Mouse (Mus musculus) hindbrain, embryonic 11.5 days (tissue): Measurements from ENCODE around the gene Trp53tg5. TPM values are rescaled to one million over a fixed set of nuclear protein-coding genes. Genes with fewer than 3 reads are reported as not detected.

ENCODE experiments used
- ATAC-seq: fragments of 200-750 bp; cut with Nextera tagmentation; 2 replicates; pipeline ENCODE4 v1.8.0; 2017; ENCODE audit warnings: mild to moderate bottlenecking, moderate TSS enrichment, moderate library complexity; ENCODE audit not compliant: low FRiP score
- DNase-seq: peaks from one replicate; pipeline ENCODE4 v3.0.0-alpha.2; 2015; ENCODE audit warnings: low spot score
- H3K27ac ChIP-seq: fragments of 300-500 bp; sonication (generic); 2 replicates; pipeline ENCODE4 v1.5.1; 2014; ENCODE audit warnings: mild to moderate bottlenecking, low read depth, low read length
- H3K27me3 ChIP-seq: fragments of 300-500 bp; sonication (generic); 2 replicates; pipeline ENCODE4 v1.6.1; 2014; ENCODE audit warnings: mild to moderate bottlenecking, low read length, moderate library complexity, mixed read lengths; ENCODE audit not compliant: control insufficient read depth, insufficient read depth
- H3K36me3 ChIP-seq: fragments of 300-500 bp; sonication (generic); 2 replicates; pipeline ENCODE4 v1.6.1; 2014; ENCODE audit warnings: mild to moderate bottlenecking, low read length, moderate library complexity, mixed read lengths; ENCODE audit not compliant: control insufficient read depth, insufficient read depth
- H3K4me1 ChIP-seq: fragments of 300-500 bp; sonication (generic); replicated peaks from 2 replicates; pipeline ENCODE4 v1.6.1; 2014; ENCODE audit warnings: low read length, mixed read lengths; ENCODE audit not compliant: control insufficient read depth, insufficient read depth
- H3K4me2 ChIP-seq: fragments of 300-500 bp; sonication (generic); replicated peaks from 2 replicates; pipeline ENCODE4 v1.6.1; 2014; ENCODE audit warnings: mild to moderate bottlenecking, low read depth, low read length
- H3K4me3 ChIP-seq: fragments of 300-500 bp; sonication (generic); 2 replicates; pipeline ENCODE4 v1.5.1; 2014; ENCODE audit warnings: low read depth, low read length
- H3K9ac ChIP-seq: fragments of 300-500 bp; sonication (generic); 2 replicates; pipeline ENCODE4 v1.6.1; 2014; ENCODE audit warnings: low read depth, low read length
- H3K9me3 ChIP-seq: fragments of 300-500 bp; sonication (generic); 2 replicates; pipeline ENCODE4 v1.6.1; 2016; ENCODE audit warnings: low read length; ENCODE audit not compliant: control insufficient read depth
- WGBS: fragments of 180-500 bp; shearing (Covaris S2); extraction: QIAGEN DNeasy Blood & Tissue Kit; methylation state at CpG from one replicate; pipeline ENCODE4 v1.1.7; 2014; 5-methylcytosine and 5-hydroxymethylcytosine counted together
- polyA plus RNA-seq: library from polyadenylated mRNA; unstranded; fragments of >200 nt; fragmentation: Nextera tagmentation; extraction: Ambion mirVana; gene quantifications from 2 replicates; pipeline ENCODE4 v1.2.1, GENCODE M21; 2014

The Trp53tg5 gene
- polyA plus RNA-seq, 1 experiment from 2014 or later, result not detected

DNA sequence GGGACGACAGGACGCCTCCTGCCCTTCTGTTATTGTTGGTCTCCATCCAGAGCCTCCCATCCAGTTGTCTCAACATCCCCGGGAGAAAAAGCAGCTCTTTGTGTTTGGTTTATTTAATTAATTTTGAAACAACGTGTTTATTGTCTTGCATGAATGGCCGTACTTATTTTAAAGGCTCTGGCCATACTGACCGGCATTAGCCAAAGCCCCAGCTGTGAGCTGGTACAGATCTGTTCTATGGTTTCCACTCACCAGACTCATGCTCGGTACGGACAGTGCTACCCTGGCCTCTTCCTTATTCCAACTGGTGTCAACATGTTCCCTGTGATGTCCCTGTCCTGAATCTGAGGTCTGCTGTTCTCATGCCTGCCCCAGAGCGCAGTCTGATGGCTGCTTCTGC is 42.4 kb upstream of the Trp53tg5 start:
- ATAC-seq, result no peak
- DNase-seq, result no peak
- Histone ChIP-seq H3K4me2 (no peak overlapping the region), H3K9ac (no peak overlapping the region), H3K27me3 (no peaks in the 10 kb centered on the region), H3K9me3 (no peaks in the 10 kb centered on the region), H3K4me3 (no peak overlapping the region), H3K27ac (no peak overlapping the region), H3K4me1 (no peaks in the 10 kb centered on the region), H3K36me3 (no peaks in the 10 kb centered on the region)
- WGBS, result 78% methylated on average over 9 of the region's 9 CpGs

GRCm38 (mm10) chr2:164514916-164515315 is 41.4 kb upstream of the Trp53tg5 start:
- ATAC-seq, result no peak
- H3K36me3 ChIP-seq, result no peaks in the 10 kb centered on the region
- 83% methylated on average over 3 of the region's 3 CpGs for WGBS

GRCm38 (mm10) chr2:164513389-164513788 is 39.9 kb upstream of the Trp53tg5 start:
- no peak overlapping the region for H3K9ac ChIP-seq
- H3K9me3 ChIP-seq, result no peaks in the 10 kb centered on the region
- ATAC-seq (no peak), DNase-seq (no peak)
- H3K4me1 ChIP-seq, result no peaks in the 10 kb centered on the region
- 76% methylated on average over 8 of the region's 8 CpGs for WGBS
- H3K27ac ChIP-seq, result no peak overlapping the region
- H3K4me3 ChIP-seq, result no peak overlapping the region
- H3K36me3 ChIP-seq, result no peaks in the 10 kb centered on the region
- H3K4me2 ChIP-seq, result no peak overlapping the region
- H3K27me3 ChIP-seq, result no peaks in the 10 kb centered on the region

More at GRCm38 (mm10) chr2:164514916-164515315, 41.4 kb upstream of the Trp53tg5 start:
- Histone ChIP-seq H3K4me2 (no peak overlapping the region), H3K9me3 (no peaks in the 10 kb centered on the region), H3K4me1 (no peaks in the 10 kb centered on the region), H3K4me3 (no peak overlapping the region), H3K27me3 (no peaks in the 10 kb centered on the region), H3K9ac (no peak overlapping the region), H3K27ac (no peak overlapping the region)
- no peak for DNase-seq

GRCm38 (mm10) chr2:164512121-164512909 is 38.8 kb upstream of the Trp53tg5 start:
- Histone ChIP-seq H3K9ac (no peak overlapping the region), H3K9me3 (no peaks in the 10 kb centered on the region), H3K4me2 (no peak overlapping the region), H3K4me1 (no peaks in the 10 kb centered on the region), H3K36me3 (no peaks in the 10 kb centered on the region), H3K27ac (no peak overlapping the region), H3K27me3 (no peaks in the 10 kb centered on the region), H3K4me3 (no peak overlapping the region)
- ATAC-seq (no peak), DNase-seq (no peak)
- 75% methylated on average over 11 of the region's 14 CpGs for WGBS

GRCm38 (mm10) chr2:164510621-164511190 is 37.2 kb upstream of the Trp53tg5 start:
- no peaks in the 10 kb centered on the region for H3K4me1 ChIP-seq
- DNase-seq (no peak), ATAC-seq (no peak)
- H3K36me3 ChIP-seq, result no peaks in the 10 kb centered on the region
- H3K4me3 ChIP-seq, result no peak overlapping the region
- no peak overlapping the region for H3K27ac ChIP-seq
- H3K4me2 ChIP-seq, result no peak overlapping the region
- 44% methylated on average over 5 of the region's 5 CpGs for WGBS
- H3K27me3 ChIP-seq, result no peaks in the 10 kb centered on the region
- no peak overlapping the region for H3K9ac ChIP-seq
- H3K9me3 ChIP-seq, result no peaks in the 10 kb centered on the region

DNA sequence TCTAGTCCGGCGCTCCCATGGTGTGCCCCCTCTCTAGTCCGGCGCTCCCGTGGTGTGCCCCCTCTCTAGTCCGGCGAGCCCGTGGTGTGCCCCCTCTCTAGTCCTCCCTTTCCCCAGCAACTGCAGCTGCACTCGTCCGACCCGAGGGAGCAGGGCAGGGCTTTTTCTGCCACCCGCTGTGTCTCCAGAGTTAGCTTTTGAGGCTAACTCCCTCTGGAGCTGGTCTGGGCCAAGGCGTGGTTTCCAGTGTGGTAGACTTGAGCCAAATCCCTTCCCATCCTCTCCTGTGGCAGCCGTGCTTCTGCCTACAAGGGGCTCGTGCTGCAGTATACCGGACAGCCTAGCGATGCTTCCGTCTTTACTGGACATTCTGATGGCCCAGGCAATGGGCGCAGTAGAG is 34.3 kb upstream of the Trp53tg5 start:
- no peak for DNase-seq
- Histone ChIP-seq H3K4me1 (no peaks in the 10 kb centered on the region), H3K27ac (no peak overlapping the region), H3K4me3 (no peak overlapping the region), H3K4me2 (no peak overlapping the region), H3K9ac (no peak overlapping the region), H3K36me3 (peaks cover 16% of the 10 kb centered on the region), H3K27me3 (no peaks in the 10 kb centered on the region), H3K9me3 (peaks cover 3% of the 10 kb centered on the region; the same call in 1 of the 2 replicates)
- WGBS, result 86% methylated on average over 19 of the region's 19 CpGs
- no peak for ATAC-seq

DNA sequence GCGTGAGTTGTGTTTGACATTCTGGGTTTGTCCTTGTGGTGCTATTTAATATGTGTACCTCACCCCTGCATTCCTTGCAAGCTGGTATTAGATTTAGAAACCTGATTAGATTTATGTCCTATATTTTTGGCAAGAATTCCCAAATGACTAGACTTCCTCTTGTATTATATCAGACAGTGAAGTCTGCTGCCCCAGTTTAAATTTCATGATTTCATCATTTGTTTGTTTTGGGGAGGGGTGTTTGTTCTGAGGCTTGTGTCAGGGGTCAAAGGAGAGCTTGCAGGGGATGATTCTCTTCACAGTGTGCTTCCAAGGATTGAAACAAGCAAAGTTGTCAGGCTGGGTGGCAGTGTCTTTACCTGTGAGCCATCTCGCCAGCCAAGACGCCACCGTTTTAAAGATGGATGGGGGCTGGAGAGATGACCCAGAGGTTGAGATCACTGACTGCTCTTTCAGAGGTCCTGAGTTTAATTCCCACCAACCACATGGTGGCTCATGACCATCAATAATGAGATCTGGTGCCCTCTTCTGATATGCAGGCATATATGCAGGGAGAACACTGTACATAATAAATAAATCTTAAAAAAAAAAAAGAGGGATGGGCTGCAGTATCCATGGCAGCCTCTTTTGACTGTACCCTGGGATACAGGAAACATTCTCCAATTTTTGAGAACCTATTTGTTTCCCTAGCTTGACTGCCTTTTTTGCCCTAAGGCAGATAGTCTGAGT is 32.3 kb upstream of the Trp53tg5 start:
- no peak overlapping the region for H3K4me2 ChIP-seq
- H3K27ac ChIP-seq, result no peak overlapping the region
- H3K9me3 ChIP-seq, result peaks cover 3% of the 10 kb centered on the region; the same call in 1 of the 2 replicates
- H3K4me1 ChIP-seq, result no peaks in the 10 kb centered on the region
- H3K27me3 ChIP-seq, result no peaks in the 10 kb centered on the region
- no peak overlapping the region for H3K4me3 ChIP-seq
- DNase-seq, result no peak
- H3K36me3 ChIP-seq, result peaks cover 16% of the 10 kb centered on the region
- ATAC-seq, result no peak
- WGBS, result 94% methylated on average over 4 of the region's 4 CpGs
- no peak overlapping the region for H3K9ac ChIP-seq

GRCm38 (mm10) chr2:164504919-164505318 is 31.4 kb upstream of the Trp53tg5 start:
- Histone ChIP-seq H3K9ac (no peak overlapping the region), H3K4me1 (no peaks in the 10 kb centered on the region), H3K27ac (no peak overlapping the region), H3K9me3 (peaks cover 3% of the 10 kb centered on the region; the same call in 1 of the 2 replicates), H3K4me3 (no peak overlapping the region), H3K4me2 (no peak overlapping the region), H3K36me3 (peaks cover 16% of the 10 kb centered on the region), H3K27me3 (no peaks in the 10 kb centered on the region)
- ATAC-seq (no peak), DNase-seq (no peak)
- 94% methylated on average over 3 of the region's 3 CpGs for WGBS
